Mouse (Mus musculus): ENCODE data around the gene Cfap97d1.

GRCm38 (mm10) chr11:101980603-101981157 lies 3.4 kb upstream of the Cfap97d1 start:
- TF ChIP-seq CTCF (IDR thresholded peaks at IDR 0.05; ENCODE audit: borderline replicate concordance, extremely low read depth, insufficient read depth, insufficient read length) (no peak), POLR2A (IDR thresholded peaks at IDR 0.05; ENCODE audit: borderline replicate concordance, extremely low read depth, insufficient read depth, insufficient read length, poor library complexity, severe bottlenecking) (no peak)
